Mouse (Mus musculus): ENCODE results near the gene Gnb2. TPM values are rescaled to one million over a fixed set of nuclear protein-coding genes. Genes with fewer than 3 reads are reported as not detected.

Gnb2 gene
- total RNA-seq, 2 experiments from 2014 or later, result 570 to 583 TPM

DNA sequence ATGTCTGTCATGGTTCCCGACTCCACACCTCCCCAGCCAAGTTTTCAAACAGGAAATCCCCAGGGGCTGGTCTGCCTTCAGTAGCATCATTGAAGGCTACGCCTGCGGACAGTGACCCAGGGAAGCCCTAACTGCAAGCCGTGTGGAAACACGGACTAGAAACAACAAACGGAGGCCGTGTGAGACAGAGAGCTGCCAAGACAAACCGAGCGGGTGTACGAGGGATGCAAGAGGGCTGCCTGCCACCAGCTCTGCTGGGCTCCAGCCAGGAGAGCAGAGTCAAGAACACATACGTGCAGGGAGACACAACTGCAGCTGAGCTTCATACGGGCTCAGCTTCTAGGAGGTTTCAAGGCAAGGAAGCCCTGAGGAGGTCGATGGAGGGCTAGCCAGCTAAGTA lies 39.5 kb downstream of the Gnb2 start:
- no peak for TF ChIP-seq CTCF (IDR thresholded peaks at IDR 0.05)
- intact Hi-C loops (cut with DNase I), result no loop called here
- H3K4me3 ChIP-seq, result no peak overlapping the region
- DNase-seq (ENCODE audit: extremely low spot score in 1 of 2, low spot score in 2 of 2), result no peak
- H3K27ac ChIP-seq, result no peak overlapping the region

DNA sequence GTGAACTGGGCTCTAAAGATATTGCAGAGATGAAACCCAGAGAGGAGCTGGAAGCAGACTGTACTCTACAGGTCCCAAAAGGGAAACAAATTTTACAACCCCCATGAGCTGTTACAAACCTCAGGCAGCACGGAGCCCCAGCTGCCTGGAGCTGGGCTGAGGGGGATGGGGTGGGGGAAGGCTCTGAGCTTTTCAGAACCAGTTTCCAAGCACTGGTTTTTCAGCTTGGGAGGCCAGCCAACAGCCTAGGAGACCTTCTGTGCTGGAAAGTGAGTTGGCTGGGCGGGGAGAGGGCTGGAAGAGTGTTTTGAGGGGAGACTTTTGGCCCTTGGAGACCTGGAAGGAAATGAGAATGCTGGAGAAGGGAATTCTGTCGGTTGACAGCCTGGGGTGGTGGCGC lies 41.8 kb downstream of the Gnb2 start:
- no peak overlapping the region for H3K27ac ChIP-seq
- no peak for TF ChIP-seq CTCF (IDR thresholded peaks at IDR 0.05)
- no peak for DNase-seq (ENCODE audit: extremely low spot score in 1 of 2, low spot score in 2 of 2)
- intact Hi-C loops (cut with DNase I), result no loop called here
- no peak overlapping the region for H3K4me3 ChIP-seq

DNA sequence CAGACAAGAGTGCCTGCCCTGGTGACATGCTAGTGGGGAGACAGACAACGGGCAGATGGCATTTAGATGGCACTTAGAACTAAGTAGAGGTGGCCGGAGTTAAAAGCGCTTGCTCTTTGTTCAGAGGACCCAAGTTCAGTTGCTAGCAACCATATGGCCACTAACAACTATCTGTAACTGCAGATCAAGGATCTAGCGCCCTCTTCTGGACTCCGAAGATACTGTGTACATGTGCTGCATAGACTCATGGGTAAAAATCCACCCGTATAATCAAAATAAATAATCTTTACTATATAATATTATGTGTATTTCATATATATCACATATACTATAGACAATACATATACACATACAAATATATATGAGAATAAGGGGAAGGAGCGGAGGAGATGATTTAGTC lies 45.7 kb downstream of the Gnb2 start:
- DNase-seq (ENCODE audit: extremely low spot score in 1 of 2, low spot score in 2 of 2), result no peak
- TF ChIP-seq CTCF (IDR thresholded peaks at IDR 0.05), result peak; percentile 19; the same call in 1 of the 2 replicates
- Histone ChIP-seq H3K4me3 (no peak overlapping the region), H3K27ac (no peak overlapping the region)
- intact Hi-C loops (cut with DNase I), result no loop called here

DNA sequence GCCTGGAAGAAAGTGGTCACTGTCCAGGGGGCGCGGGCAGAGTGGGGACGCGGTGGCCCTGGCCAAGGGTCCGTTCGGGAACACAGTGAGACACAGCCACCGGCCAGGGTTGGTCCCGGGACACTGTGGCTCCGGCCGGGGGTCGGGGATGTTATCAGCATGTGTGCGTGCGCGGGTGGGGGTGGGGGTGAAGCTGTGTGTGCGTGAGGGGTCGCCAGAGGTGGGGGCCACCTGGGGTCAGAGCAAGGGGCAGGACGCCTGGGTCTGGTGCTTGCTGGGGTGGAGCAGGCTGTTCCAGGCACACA lies 47.5 kb downstream of the Gnb2 start:
- TF ChIP-seq CTCF (IDR thresholded peaks at IDR 0.05), result no peak
- DNase-seq (ENCODE audit: extremely low spot score in 1 of 2, low spot score in 2 of 2), result no peak
- H3K27ac ChIP-seq, result no peak overlapping the region
- intact Hi-C loops (cut with DNase I), result no loop called here
- H3K4me3 ChIP-seq, result no peak overlapping the region

DNA sequence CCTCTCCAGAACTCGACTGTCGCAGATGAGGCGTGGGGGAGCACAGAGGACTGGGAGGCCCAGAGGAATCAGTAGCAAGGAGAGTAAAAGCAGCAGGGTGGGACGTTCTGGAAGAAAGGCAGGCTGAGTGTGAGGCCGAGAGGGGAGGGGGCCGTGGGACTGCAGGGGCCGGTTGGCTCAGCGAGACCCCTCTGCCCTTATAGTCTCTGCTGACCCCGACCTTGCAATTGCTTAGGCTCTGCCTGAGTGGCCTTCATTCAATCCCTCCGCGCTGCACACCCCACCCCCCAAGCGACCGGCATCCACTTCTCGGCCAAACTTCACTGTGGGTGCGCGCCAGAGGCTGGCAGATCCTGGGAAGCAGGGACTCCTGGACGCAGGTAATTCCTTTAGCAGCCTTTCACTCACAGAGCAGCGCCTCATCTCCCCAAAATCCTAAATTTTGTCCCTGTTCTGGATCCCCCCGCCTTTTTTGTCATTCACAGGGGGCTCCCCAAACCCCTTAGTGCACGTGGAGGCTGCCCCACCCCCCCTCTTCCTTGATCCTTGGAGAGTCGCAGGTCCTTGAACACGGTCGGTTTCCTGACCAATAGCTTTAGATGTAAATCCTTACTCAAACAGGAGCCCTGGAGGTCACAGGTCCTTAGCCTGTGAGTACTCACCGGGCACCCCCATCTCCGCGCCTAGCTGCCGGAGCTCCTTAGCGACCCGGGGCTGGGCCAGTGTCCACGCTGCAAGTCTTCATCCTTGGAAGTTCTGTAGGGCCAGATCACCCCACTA lies 48.0 kb downstream of the Gnb2 start:
- H3K27ac ChIP-seq, result no peak overlapping the region
- no peak for DNase-seq (ENCODE audit: extremely low spot score in 1 of 2, low spot score in 2 of 2)
- intact Hi-C loops (cut with DNase I), result no loop called here
- H3K4me3 ChIP-seq, result no peak overlapping the region
- TF ChIP-seq CTCF (IDR thresholded peaks at IDR 0.05), result no peak

DNA sequence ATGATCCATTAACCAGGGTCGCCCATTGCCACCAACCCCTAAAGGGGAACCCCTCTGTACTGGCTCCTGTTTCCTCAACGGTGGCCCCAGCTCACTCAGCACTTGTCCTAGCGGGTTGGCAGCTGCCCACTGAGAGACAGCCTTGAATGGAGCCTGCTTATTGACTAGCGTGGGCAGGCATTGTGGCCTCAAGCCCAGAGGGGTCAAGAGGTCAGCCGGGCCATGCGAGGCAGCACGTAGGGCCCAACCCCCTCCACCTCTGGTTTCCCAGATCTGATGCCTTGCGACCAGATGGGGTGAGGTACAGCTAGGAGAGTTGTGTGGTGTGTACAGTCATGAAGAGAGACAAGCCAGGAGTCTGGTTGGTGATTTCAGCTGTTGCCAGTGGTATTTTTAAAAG lies 51.4 kb downstream of the Gnb2 start:
- TF ChIP-seq CTCF (IDR thresholded peaks at IDR 0.05), result no peak
- Histone ChIP-seq H3K4me3 (no peak overlapping the region), H3K27ac (no peak overlapping the region)
- DNase-seq (ENCODE audit: extremely low spot score in 1 of 2, low spot score in 2 of 2), result no peak
- intact Hi-C loops (cut with DNase I), result loop anchor here (2.0 kb wide), 1 partner anchor 21 kb away; the partner anchor contains the start of gene Pop7

DNA sequence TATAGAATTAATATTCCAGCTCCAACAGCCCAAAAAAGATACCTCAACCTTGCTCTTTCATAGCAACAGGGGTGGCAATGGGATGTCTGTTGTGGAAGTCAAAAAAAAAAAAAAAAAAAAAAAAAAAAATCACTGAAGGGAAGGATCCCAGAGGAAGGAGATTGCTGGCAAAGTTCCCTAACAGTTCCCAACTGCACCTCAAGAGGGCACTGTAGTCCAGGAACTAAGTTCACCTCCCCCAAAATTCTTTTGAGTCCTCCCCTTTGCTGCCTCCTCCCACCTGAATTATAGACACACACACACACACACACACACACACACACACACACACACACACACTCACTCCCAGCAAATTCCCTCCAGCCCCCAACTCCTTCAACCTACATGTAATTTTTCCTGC lies 52.2 kb downstream of the Gnb2 start:
- H3K4me3 ChIP-seq, result no peak overlapping the region
- H3K27ac ChIP-seq, result no peak overlapping the region
- peak; percentile 71 to 83 for DNase-seq (ENCODE audit: extremely low spot score in 1 of 2, low spot score in 2 of 2)
- TF ChIP-seq CTCF (IDR thresholded peaks at IDR 0.05), result peak; percentile 66
- intact Hi-C loops (cut with DNase I), result loop anchor here (2.0 kb wide), 1 partner anchor 22 kb away; the partner anchor contains the start of gene Pop7

Small RNA genes within 50 kb of the gene (microRNA-seq; reads per million reads assigned to microRNA genes)
- gene Mir6418, result 0.73 to 1.2 reads per million in 2 experiments

Other genes with a start within 250 kb of the Gnb2 start
- gene Ache, start 246.0 kb downstream of the Gnb2 start, total RNA-seq (2021), result 10 to 100 TPM; 53.8 to 62.9 TPM
- gene Ufsp1, start 238.9 kb downstream of the Gnb2 start, total RNA-seq (2021), result 10 to 100 TPM; 11.6 to 14.4 TPM
- gene Srrt, start 225.8 kb downstream of the Gnb2 start, total RNA-seq (2021), result 100 to 1,000 TPM; 202 to 221 TPM
- gene Trip6, start 219.1 kb downstream of the Gnb2 start, total RNA-seq (2021), result 1 to 10 TPM; 4.5 to 6.5 TPM
- gene Slc12a9, start 199.9 kb downstream of the Gnb2 start, total RNA-seq (2021), result 10 to 100 TPM; 22.8 to 25.1 TPM
- 1 to 10 TPM; 4.9 to 6.8 TPM for gene Ephb4, start 183.4 kb downstream of the Gnb2 start, total RNA-seq (2021)
- gene Zan, start 56.4 kb downstream of the Gnb2 start, total RNA-seq (2021), result under 1 TPM; 0.30 to 0.38 TPM
- 10 to 100 TPM; 30.4 to 35.9 TPM for gene Pop7, start 31.0 kb downstream of the Gnb2 start, total RNA-seq (2021)
- 10 to 100 TPM; 58.1 to 59.9 TPM for gene Gigyf1, start 15.0 kb downstream of the Gnb2 start, total RNA-seq (2021)
- not detected for gene Epo, start 268 bp downstream of the Gnb2 start, total RNA-seq (2021)
- 100 to 1,000 TPM; 103 to 111 TPM for gene Actl6b, start 20.0 kb upstream of the Gnb2 start, total RNA-seq (2021)
- 10 to 100 TPM; 13.2 to 14.9 TPM for gene Tfr2, start 36.3 kb upstream of the Gnb2 start, total RNA-seq (2021)
- gene Mospd3, start 67.5 kb upstream of the Gnb2 start, total RNA-seq (2021), result 10 to 100 TPM; 19.9 to 25.1 TPM
- 10 to 100 TPM in 1 of 2 experiments, 1 to 10 TPM in 1; 9.6 to 11.2 TPM for gene Pcolce, start 80.3 kb upstream of the Gnb2 start, total RNA-seq (2021)
- under 1 TPM; 0.23 to 0.42 TPM for gene Fbxo24, start 95.5 kb upstream of the Gnb2 start, total RNA-seq (2021)
- gene Lrch4, start 95.6 kb upstream of the Gnb2 start, total RNA-seq (2021), result 10 to 100 TPM; 15.9 to 21.2 TPM
- gene Gm20605, start 95.7 kb upstream of the Gnb2 start, total RNA-seq (2021), result 10 to 100 TPM; 11.6 to 12.8 TPM
- 1 to 10 TPM; 4.8 to 7.2 TPM for gene Sap25, start 107.8 kb upstream of the Gnb2 start, total RNA-seq (2021)
- under 1 TPM; 0.14 to 0.29 TPM for gene Irs3, start 112.2 kb upstream of the Gnb2 start, total RNA-seq (2021)
- gene Agfg2, start 151.2 kb upstream of the Gnb2 start, total RNA-seq (2021), result 10 to 100 TPM; 43.6 to 45.5 TPM
- 10 to 100 TPM; 76.3 to 81.7 TPM for gene Nyap1, start 208.1 kb upstream of the Gnb2 start, total RNA-seq (2021)
- gene Tsc22d4, start 212.2 kb upstream of the Gnb2 start, total RNA-seq (2021), result 100 to 1,000 TPM; 150 to 156 TPM
- gene Ppp1r35, start 245.3 kb upstream of the Gnb2 start, total RNA-seq (2021), result 10 to 100 TPM; 22.8 to 25.6 TPM